Mouse (Mus musculus) layer of hippocampus, adult 11-12 months (tissue): ENCODE data around the gene Coro1c.
A peak's percentile ranks its signal among the peaks of the same experiment; 100 is the strongest.

Experiments used
- DNase-seq: peaks from one replicate; pipeline ENCODE4 v3.0.0; 2022; ENCODE audit warnings: low spot score

Gene Coro1c

DNA sequence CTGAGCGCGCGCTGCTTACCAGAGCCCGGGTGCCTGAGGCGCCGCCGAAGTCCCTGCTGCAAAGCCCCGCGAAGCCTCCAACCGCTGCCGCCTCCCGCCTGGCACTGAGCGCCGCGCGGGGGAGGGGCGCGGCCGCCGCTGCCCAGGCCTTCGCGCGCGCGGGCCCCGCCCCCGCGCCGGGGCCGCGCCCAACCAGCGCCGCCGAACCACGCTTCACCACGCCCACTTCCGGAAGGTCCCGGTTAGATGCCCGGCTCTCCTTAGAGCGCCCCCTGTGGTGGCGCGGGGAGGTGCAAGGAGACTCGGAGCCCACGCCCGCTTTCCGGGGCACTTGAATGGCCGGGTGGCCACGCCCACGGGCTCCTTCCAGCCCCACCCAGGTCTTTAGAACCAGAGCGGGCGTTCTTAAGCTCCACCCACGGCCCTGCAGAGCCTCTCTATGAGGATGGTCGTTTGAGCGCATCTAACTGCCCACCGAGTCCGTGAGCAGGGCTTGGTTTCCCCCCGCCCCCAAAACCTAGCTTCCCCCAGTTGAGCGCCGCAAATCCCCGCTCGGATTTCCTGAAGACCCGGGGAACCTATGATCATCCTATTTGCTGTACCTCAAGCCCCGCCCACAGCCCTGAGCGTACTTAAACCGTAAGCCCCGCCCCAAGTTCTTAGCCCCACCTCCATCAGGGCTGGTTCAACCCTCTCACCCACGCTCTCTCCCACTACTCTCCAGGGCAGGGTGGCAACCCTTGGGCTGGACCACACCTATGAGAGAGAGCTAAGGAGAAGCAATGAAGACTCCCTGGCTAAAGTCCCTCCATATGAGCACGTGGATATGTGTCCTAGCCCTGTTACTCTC is at the start of gene Coro1c:
TSS of gene Coro1c (minus strand) at position 167 of the 850 bp plus-strand sequence.
- peak; percentile 100 for DNase-seq

DNA sequence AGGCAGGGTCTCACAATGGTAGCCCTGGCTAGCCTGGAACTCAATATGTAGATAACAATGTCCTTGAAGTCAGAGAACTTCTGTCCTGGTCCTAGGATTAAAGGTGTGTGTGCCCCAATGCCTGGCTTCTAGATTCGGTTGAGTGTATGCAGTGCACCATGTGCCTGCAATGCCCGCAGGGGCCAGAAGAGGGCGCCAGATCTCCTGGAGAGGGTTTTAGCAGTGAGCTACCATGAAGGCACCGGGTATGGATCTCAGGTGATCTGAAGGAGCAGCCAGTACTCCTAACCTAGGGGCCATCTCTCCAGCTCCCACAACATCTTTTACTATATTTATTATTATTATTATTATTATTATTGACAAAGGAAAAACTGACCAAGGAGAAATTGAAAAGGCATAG is 48.0 kb upstream of the Coro1c start:
- peak; percentile 81 for DNase-seq

DNA sequence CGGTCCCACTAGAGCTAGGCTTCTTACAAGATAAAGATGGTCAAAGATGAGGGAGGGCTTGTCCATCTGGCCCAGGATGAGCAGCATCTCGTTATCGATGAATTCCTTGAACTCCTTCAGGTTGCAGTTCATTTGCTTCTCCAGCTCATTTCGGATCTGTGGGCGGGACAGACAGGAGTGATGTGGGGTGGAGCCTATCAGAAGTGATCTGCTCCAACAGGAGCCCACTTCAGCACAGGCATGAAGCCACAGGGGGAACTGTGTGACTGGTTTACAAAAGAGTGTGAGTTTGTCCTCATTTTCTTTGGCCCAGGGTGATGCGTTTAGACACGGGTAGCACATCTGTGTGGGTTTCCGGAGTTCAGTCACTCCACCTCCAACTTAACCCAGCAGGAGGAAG is 47.1 kb upstream of the Coro1c start:
- no peak for DNase-seq

GRCm38 (mm10) chr5:113955281-113955680 is 46.7 kb upstream of the Coro1c start:
- no peak for DNase-seq

- peak; percentile 88 for DNase-seq
Measured at GRCm38 (mm10) chr5:113954421-113954820, 45.9 kb upstream of the Coro1c start.

- DNase-seq = no peak
Measured at GRCm38 (mm10) chr5:113952519-113952918, 44.0 kb upstream of the Coro1c start.

GRCm38 (mm10) chr5:113951693-113952071 is 43.1 kb upstream of the Coro1c start:
- no peak for DNase-seq

DNA sequence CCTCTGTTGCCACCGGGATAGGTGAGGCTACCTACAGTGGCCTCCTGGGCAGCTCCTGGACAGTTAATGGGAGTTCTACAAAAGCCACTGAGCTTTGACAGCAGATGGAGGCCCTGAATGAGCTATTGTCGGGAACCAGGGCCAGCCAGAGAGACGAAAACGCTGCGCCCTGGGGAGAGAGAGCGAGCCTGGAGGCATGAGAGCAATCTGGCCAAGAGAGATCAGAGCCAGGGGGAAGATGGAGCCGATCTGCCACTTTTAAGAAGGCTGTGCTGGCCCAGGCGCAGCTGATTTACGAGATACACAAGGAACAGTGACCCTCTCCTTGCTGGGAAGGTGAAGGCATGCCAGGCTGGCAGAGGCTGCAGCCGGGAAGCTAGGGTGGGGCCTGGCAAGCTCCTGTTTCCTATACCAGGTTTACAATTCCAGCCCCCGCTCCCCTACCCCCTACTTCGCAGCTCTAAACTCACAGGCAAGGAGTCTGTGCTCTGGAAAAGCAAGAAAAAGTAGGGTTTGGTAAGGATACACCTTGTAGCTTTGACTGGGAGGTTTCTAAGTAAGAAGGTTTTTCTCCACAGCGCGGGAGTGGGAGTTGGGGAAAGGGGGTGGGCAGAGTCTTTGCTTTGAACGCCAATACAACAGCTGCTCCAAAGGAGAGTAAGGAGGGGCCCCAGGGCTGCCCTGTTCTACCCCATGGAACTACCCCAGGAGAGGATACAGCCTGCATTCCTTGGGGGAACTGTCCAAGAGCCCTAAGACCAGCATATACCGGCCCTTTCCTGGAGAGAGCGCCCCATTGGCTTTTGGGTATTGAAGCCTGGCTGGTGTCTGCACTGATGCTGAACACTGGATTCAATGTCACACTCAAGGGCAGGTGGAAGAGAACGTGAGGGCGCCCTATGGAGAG is 42.5 kb upstream of the Coro1c start:
- DNase-seq = no peak

GRCm38 (mm10) chr5:113950133-113950532 is 41.6 kb upstream of the Coro1c start:
- no peak for DNase-seq

DNA sequence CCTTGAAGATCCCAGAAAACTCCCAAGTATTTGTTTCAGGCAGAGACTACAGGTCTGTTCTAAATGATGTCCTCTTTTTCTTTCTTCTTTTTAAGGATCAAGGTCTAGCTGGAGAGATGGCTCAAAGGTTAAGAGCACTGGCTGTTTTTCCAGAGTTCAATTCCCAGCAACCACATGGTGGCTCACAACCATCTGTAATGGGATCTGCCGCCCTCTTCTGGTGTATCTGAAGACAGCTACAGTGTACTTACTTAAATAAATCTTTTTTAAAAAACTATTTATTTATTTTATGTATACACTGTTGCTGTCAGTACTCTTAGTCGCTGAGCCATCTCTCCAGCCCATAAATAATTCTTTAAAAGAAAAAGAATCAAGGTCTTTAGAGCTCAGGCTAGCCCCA is 38.7 kb upstream of the Coro1c start:
- no peak for DNase-seq

- peak; percentile 55 for DNase-seq
Measured at GRCm38 (mm10) chr5:113945126-113945525, 36.6 kb upstream of the Coro1c start.

- DNase-seq = no peak
Measured at GRCm38 (mm10) chr5:113943328-113943727, 34.8 kb upstream of the Coro1c start.

- no peak for DNase-seq
Measured at GRCm38 (mm10) chr5:113942580-113942979, 34.0 kb upstream of the Coro1c start.

DNA sequence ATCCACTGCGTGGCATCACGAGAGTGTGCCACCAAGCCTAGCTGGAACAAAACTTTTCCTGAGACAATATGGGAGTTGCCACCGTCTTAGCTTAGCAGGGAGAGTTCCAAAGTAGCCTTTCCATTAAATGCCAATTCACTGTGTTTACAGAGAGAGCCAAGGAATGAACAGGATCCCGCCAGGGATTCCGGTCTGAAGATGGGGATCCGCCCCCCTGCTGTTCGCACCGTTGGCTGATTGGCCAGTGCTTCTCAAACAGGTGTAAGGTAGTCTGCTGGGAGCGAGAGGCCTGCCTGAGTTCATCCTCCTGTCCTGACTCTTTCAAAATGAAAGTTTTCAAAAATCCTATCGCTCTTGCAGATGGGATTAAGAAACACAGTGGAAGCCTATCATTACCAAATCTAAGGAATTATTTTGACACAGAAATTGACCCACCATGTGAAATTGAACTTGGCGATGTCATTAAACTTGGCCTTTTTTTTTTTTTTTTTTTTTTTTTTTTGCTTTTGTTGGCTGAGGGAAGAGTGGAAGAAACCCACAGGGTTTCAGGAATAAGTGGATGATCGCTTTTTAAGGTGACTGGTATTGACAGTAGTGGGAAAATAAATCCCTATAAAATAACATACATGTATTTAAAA is 30.8 kb upstream of the Coro1c start:
- no peak for DNase-seq

DNA sequence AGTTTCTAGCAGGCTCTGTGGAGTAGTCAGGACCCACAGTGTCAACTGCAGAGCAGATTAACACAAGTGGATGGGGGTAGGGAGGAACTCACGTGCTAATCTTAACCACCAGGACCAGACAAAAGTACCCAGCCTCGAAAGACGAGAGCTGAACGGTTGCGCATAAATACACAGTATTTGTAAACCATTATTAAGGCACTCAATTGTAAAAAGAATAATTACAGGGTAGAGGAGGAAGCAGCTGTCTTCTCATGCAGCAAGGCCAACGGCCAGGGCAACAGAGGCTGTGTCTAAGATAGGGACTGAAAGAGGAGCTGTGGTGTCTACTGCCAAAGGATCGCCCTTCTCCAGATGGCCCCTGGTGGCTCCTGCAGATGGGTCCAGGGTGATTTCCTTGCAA is 29.1 kb upstream of the Coro1c start:
- DNase-seq = no peak

DNA sequence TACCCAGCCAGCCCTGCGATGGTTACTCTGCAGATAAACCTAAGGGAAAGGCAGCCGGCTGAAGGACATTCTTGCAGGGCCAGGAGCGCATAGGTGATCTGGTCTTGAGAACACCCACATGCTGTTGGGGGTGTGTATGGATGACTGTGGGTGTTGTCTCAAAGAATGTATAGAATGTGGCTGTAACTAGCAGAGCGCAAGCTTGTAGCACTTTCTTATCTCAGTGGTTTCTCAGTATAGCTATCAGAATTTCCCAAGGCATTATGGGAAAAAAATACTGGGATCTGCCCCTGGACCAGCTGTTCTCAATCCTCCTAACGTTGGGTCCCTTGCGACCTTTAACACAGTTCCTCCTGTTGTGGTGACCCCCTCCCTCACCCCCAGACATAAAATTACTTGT is 25.3 kb upstream of the Coro1c start:
- DNase-seq = no peak

- no peak for DNase-seq
Measured at GRCm38 (mm10) chr5:113933480-113933879, 24.9 kb upstream of the Coro1c start.

GRCm38 (mm10) chr5:113932310-113932709 is 23.8 kb upstream of the Coro1c start:
- no peak for DNase-seq

DNA sequence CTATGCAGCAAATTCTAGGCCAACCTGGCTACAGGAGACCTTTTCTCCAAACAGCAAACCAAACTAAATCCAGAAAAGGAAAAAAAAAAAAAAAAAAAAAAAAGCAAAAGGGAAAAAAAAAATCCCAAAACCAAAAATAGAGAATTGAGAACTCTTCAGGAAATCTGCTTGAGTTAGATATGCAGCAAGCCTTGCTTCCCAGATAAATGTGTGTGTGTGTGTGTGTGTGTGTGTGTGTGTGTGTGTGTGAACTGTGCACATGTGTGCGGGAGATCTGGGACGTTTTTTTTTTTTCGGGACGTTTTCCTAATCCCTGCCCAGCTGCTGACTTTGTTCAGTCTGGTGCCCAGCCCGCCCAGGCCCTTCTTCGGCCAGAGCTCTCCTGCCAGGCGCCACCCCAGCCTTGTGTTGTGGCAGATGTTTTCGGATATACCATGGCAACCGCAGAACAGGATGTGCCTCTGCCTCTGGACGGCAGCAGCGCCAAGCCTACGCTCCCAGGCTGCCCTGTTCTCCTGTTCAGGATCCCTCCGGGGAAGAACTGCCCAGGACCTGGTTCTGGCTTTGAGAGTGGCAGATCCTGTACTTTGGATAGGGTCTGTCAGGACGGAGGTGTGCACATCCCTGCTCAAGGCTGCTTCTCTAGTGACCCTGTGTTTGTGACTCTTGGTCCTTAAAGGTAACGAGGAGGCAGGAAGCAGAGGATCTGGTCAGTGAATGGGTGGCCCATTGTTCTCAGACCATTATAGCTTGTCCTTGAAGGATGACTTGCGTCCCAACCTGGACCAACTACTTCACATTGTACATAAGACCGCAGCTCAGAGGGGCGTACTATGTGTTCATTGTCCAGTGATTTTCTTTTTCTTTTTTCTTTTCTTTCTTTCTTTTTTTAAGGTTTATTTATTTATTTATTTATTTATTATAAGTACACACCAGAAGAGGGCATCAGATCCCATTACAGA is 22.4 kb upstream of the Coro1c start:
- DNase-seq = peak; percentile 40

DNA sequence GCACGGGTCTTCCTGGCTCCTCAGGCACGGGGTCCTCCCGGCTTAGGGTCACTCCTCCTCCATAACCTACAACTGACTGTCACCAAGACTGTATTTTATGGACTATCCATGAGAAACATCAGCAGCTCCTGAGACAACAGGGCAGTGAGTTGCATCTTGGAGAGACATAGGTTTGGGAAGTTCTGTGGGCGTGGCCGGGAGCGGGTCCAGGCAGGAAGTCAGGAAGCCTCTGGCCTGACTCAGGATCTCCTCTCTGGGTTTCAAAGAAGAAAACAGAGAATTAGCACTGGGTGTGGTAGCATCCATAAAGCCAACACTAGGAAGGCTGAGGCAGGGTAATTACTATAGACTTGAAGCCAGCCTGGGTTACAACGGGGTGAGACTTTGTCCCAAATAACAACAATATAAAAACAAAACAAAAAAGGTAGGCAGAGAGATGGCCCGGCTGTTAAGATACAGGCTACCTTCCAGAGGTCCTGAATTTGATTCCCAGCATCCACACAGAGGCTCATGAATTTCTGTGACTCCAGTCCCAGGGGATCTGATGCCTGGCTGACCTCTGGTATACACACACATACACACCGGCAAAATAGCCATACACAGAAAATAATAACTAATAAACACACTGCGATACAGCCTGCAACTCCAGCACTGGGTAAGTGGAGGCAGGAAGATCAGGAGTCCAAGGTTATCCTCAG is 21.5 kb upstream of the Coro1c start:
- DNase-seq = no peak

DNA sequence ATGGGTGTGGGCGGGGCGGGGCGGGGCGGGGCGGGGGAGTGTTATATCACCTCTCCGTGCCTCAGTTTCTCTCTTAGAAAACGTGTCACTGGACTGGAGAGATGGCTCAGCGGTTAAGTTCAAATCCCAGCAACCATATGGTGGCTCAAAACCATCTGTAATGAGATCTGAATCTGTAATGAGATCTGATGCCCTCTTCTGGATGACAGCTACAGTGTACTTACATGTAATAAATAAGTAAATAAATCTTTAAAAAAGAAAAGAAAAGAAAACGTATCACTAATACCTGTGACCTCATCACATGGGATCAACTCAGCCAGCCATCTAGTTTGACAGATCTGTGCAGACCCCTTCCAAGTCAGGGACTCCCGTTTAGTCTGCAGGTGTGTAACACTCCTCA is 21.0 kb upstream of the Coro1c start:
- no peak for DNase-seq
